Mouse (Mus musculus) liver, adult 2 months (tissue): ENCODE data around the gene Dusp1. TPM values are rescaled to one million over a fixed set of nuclear protein-coding genes. Genes with fewer than 3 reads are reported as not detected.

Source experiments
- DNase-seq: peaks from one replicate; pipeline ENCODE4 v3.0.0-alpha.2; 2011; ENCODE audit warnings: low read depth, low spot score; ENCODE audit errors: extremely low read depth
- H3K27ac ChIP-seq: fragments of 200-500 bp; replicated peaks from 2 replicates; pipeline ENCODE4 v1.5.1; 2012; ENCODE audit warnings: low read depth, mild to moderate bottlenecking, control low read depth, inconsistent platforms, low read length; ENCODE audit not compliant: insufficient read depth
- H3K27me3 ChIP-seq: fragments of 200-500 bp; 2 replicates; pipeline ENCODE4 v1.6.1; 2012; ENCODE audit warnings: mild to moderate bottlenecking, moderate library complexity, low read length, inconsistent platforms; ENCODE audit not compliant: control insufficient read depth, insufficient read depth
- H3K36me3 ChIP-seq: fragments of 200-500 bp; 2 replicates; pipeline ENCODE4 v1.6.1; 2012; ENCODE audit warnings: low read length, inconsistent platforms; ENCODE audit not compliant: control insufficient read depth, insufficient read depth
- H3K4me1 ChIP-seq: fragments of 200-500 bp; 2 replicates; pipeline ENCODE4 v1.6.1; 2011; ENCODE audit warnings: low read length; ENCODE audit not compliant: control insufficient read depth, insufficient read depth
- H3K4me3 ChIP-seq: fragments of 200-500 bp; 2 replicates; pipeline ENCODE4 v1.5.1; 2011; ENCODE audit warnings: low read depth, mild to moderate bottlenecking, control low read depth, low read length, moderate library complexity; ENCODE audit not compliant: insufficient read depth
- H3K79me2 ChIP-seq: fragments of 200-500 bp; 2 replicates; pipeline ENCODE4 v1.6.1; 2012; ENCODE audit warnings: inconsistent platforms, mild to moderate bottlenecking, low read length, moderate library complexity; ENCODE audit not compliant: control insufficient read depth, insufficient read depth
- H3K9ac ChIP-seq: fragments of 200-500 bp; 2 replicates; pipeline ENCODE4 v1.6.1; 2012; ENCODE audit warnings: low read depth, mild to moderate bottlenecking, control low read depth, inconsistent platforms, low read length
- CTCF ChIP-seq: fragments of 200-500 bp; IDR thresholded peaks from 2 replicates; pipeline ENCODE4 v1.5.1; 2011; ENCODE audit warnings: low read depth, low read length, control low read depth
- POLR2A ChIP-seq: fragments of 200-500 bp; IDR thresholded peaks from 2 replicates; pipeline ENCODE4 v1.6.1; 2011; ENCODE audit warnings: low read length, control low read depth; ENCODE audit not compliant: insufficient read depth; ENCODE audit errors: extremely low read depth
- WGBS: fragments of 180-500 bp; shearing (Covaris S2); methylation state at CpG from one replicate; pipeline ENCODE4 v1.1.7; 2018; 5-methylcytosine and 5-hydroxymethylcytosine counted together
- polyA plus RNA-seq: library from polyadenylated mRNA; depleted of rRNA; stranded (reverse); fragments of >200 nt; gene quantifications from 2 replicates; pipeline ENCODE4 v1.2.3, GENCODE M21; 2012
- total RNA-seq: library from RNA; depleted of rRNA; stranded (reverse); fragments of >200 nt; gene quantifications from 2 replicates; pipeline ENCODE4 v1.2.3, GENCODE M21; 2014

The Dusp1 gene
- total and polyA plus RNA-seq, 2 experiments, result 10.5 to 22.2 TPM

GRCm38 (mm10) chr17:26560526-26561289 is 1.2 kb downstream of the Dusp1 start:
- peak overlapping the region; percentile 77 for H3K9ac ChIP-seq
- WGBS, result 35% methylated on average over 9 of the region's 9 CpGs
- peaks cover 35% of the 10 kb centered on the region for H3K79me2 ChIP-seq
- no peak for DNase-seq
- no peaks in the 10 kb centered on the region for H3K27me3 ChIP-seq
- peak overlapping the region; percentile 60 for H3K27ac ChIP-seq
- H3K4me1 ChIP-seq, result peaks cover 30% of the 10 kb centered on the region
- TF ChIP-seq CTCF, result no peak
- TF ChIP-seq POLR2A, result no peak
- no peaks in the 10 kb centered on the region for H3K36me3 ChIP-seq
- peak overlapping the region; percentile 96 for H3K4me3 ChIP-seq

GRCm38 (mm10) chr17:26553033-26553432 is 8.9 kb downstream of the Dusp1 start:
- H3K4me3 ChIP-seq, result no peak overlapping the region
- no peaks in the 10 kb centered on the region for H3K27me3 ChIP-seq
- TF ChIP-seq POLR2A (no peak), CTCF (no peak)
- no peak for DNase-seq
- H3K4me1 ChIP-seq, result 0 out of 2 replicates have a peak, but pooled peaks cover 2% of the 10 kb centered on the region
- WGBS, result 78% methylated on average over 3 of the region's 3 CpGs
- H3K27ac ChIP-seq, result no peak overlapping the region
- no peak overlapping the region for H3K9ac ChIP-seq
- H3K79me2 ChIP-seq, result no peaks in the 10 kb centered on the region
- no peaks in the 10 kb centered on the region for H3K36me3 ChIP-seq

GRCm38 (mm10) chr17:26551104-26551503 is 10.8 kb downstream of the Dusp1 start:
- H3K4me1 ChIP-seq, result 0 out of 2 replicates have a peak, but pooled peaks cover 4% of the 10 kb centered on the region
- no peak overlapping the region for H3K9ac ChIP-seq
- WGBS, result 92% methylated on average over 6 of the region's 6 CpGs
- H3K36me3 ChIP-seq, result no peaks in the 10 kb centered on the region
- H3K4me3 ChIP-seq, result no peak overlapping the region
- TF ChIP-seq POLR2A (no peak), CTCF (no peak)
- H3K79me2 ChIP-seq, result no peaks in the 10 kb centered on the region
- no peaks in the 10 kb centered on the region for H3K27me3 ChIP-seq
- H3K27ac ChIP-seq, result no peak overlapping the region
- DNase-seq, result no peak

GRCm38 (mm10) chr17:26549148-26549809 is 12.6 kb downstream of the Dusp1 start:
- H3K27ac ChIP-seq, result no peak overlapping the region
- H3K27me3 ChIP-seq, result no peaks in the 10 kb centered on the region
- no peak for DNase-seq
- 0 out of 2 replicates have a peak, but pooled peaks cover 4% of the 10 kb centered on the region for H3K4me1 ChIP-seq
- WGBS, result 39% methylated on average over 12 of the region's 12 CpGs
- H3K36me3 ChIP-seq, result no peaks in the 10 kb centered on the region
- no peak overlapping the region for H3K9ac ChIP-seq
- TF ChIP-seq POLR2A (no peak), CTCF (no peak)
- no peak overlapping the region for H3K4me3 ChIP-seq
- H3K79me2 ChIP-seq, result no peaks in the 10 kb centered on the region

- Histone ChIP-seq H3K36me3 (no peaks in the 10 kb centered on the region), H3K9ac (no peak overlapping the region), H3K27me3 (no peaks in the 10 kb centered on the region), H3K4me3 (no peak overlapping the region), H3K4me1 (0 out of 2 replicates have a peak, but pooled peaks cover 4% of the 10 kb centered on the region), H3K27ac (no peak overlapping the region), H3K79me2 (no peaks in the 10 kb centered on the region)
- DNase-seq, result no peak
- WGBS, result 19% methylated on average over 4 of the region's 5 CpGs
- TF ChIP-seq POLR2A (no peak), CTCF (no peak)
Observed at GRCm38 (mm10) chr17:26548566-26548965, 13.4 kb downstream of the Dusp1 start.
